Mouse (Mus musculus): Measurements from ENCODE around the gene Mccc1.

DNA sequence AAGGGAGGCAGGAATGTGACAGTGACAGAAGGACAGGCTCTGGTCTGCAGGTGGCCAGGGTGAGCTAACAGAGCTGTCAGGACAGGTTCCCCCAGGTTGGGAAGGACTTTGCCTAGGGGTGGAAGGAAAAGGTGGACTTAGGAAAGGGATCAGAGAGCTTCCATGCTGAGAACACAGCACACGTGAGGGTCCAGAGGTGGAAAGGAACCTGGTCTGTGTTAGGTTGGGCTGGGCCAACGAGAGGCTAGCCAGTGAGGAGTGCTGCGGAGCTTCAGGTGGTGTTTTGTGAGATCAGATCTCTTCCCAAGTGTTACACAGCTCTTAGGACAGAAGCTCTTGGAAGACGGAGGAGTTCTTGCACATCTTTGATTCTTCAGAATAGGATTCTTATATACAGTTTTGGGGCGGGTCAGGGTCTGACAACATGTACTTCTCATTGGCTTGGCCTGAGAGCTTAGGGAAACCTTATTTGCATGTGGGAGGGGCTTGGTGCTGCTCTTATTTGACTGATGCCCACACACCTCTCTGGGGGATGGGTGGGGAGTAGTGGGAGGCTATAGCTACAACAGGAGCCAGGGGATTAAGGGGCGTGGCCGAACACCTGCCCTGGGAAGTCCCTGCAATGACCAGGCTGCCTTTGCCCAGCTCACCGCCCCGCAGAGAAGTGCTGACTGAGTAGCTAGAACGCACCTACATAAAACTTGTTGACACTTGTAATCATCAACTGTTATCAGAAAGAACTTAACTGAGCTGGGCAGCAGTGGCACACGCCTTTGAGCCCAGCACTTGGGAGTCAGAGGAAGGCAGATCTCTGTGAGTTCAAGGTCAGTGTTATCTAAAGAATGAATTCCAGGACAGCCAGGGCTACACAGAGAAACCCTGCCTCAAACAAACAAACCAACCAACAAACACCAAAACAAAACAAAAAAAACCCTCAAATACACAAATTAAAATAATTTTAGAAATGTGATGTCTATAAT is 5.6 kb downstream of the Mccc1 start:
- TF ChIP-seq CTCF (IDR thresholded peaks at IDR 0.05; ENCODE audit: control insufficient read depth, insufficient read depth, insufficient replicate concordance, low read depth, low read length) (no peak), POLR2A (IDR thresholded peaks at IDR 0.05; ENCODE audit: control insufficient read depth, low read depth, low read length) (no peak)
